Mouse (Mus musculus): Measurements from ENCODE around the gene Ripply3. TPM values are rescaled to one million over a fixed set of nuclear protein-coding genes. Genes with fewer than 3 reads are reported as not detected.
A peak's percentile ranks its signal among the peaks of the same experiment; 100 is the strongest.

The Ripply3 gene
- total and polyA plus RNA-seq, 3 experiments: 0.28 to 6.1 (median 1.3) TPM

DNA sequence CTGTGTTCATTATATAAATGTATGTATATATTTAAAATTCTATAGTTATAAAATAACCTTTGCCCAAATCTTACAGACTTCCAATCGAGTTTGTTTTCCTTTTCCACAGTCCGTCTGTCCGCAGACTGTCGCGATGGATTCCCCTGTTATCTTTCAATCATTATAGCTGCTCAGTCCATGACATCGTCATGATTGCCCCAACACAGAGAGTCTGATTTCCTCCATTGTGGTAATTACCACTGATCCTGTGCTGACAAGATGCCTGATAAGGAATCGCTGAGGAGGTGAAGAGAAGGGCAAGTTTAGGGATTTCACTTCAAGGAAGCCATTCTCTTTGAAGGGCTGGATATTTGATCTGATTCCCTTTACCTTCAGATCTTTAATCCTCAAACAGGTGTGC, 27.8 kb downstream of the Ripply3 start:
- no peak for TF ChIP-seq NRF1 (IDR thresholded peaks at IDR 0.05; ENCODE audit: low read depth, low read length)
- TF ChIP-seq ZNF384 (IDR thresholded peaks at IDR 0.05; ENCODE audit: low read depth, low read length): no peak
- TF ChIP-seq JUN (IDR thresholded peaks at IDR 0.05; ENCODE audit: insufficient read depth, low read depth, low read length): no peak
- no peak for TF ChIP-seq RCOR1 (conservative IDR thresholded peaks at IDR 0.05; ENCODE audit: low read depth, low read length)
- no peak for TF ChIP-seq POLR2AphosphoS2 (IDR thresholded peaks at IDR 0.05; ENCODE audit: low read depth, low read length)
- no peak for TF ChIP-seq USF1 (IDR thresholded peaks at IDR 0.05; ENCODE audit: low read depth, low read length)
- TF ChIP-seq JUND (conservative IDR thresholded peaks at IDR 0.05; ENCODE audit: low read depth, low read length): no peak
- TF ChIP-seq GABPA (IDR thresholded peaks at IDR 0.05; ENCODE audit: insufficient replicate concordance, low read depth, low read length): no peak
- Histone ChIP-seq H3K79me2 (replicated peaks; ENCODE audit: control insufficient read depth, extremely low read depth, insufficient read depth, poor library complexity, severe bottlenecking) (no peaks in the 10 kb centered on the region), H3K9me3 (replicated peaks; ENCODE audit: low read length) (no peaks in the 10 kb centered on the region), H3K27ac (ENCODE audit: insufficient read depth, low read depth) (no peak overlapping the region), H3K4me3 (replicated peaks in 1 of 3; ENCODE audit: low read depth in 2 of 3, low read length in 2 of 3, poor library complexity in 1 of 3) (no peak overlapping the region), H3K4me1 (ENCODE audit: control insufficient read depth in 1 of 2, insufficient read depth in 2 of 2) (peaks cover 12 to 37% of the 10 kb centered on the region in 2 experiments), H3K36me3 (replicated peaks in 1 of 2; ENCODE audit: control insufficient read depth in 1 of 2, insufficient read depth in 1 of 2, low read length in 1 of 2) (no peaks in the 10 kb centered on the region), H3K4me2 (ENCODE audit: insufficient read depth, low read depth, poor library complexity, severe bottlenecking) (no peak overlapping the region), H3K27me3 (replicated peaks) (no peaks in the 10 kb centered on the region), H3K9ac (ENCODE audit: insufficient read depth, low read depth) (no peak overlapping the region)
- dilution Hi-C loops (cut with MboI; ENCODE audit: extremely low pct_ligation_motif_present, extremely low pct_unique_long_range_greater_than_20kb, low sequenced_read_pairs) (no loop called here), in situ Hi-C loops (cut with MboI; ENCODE audit: low pct_ligation_motif_present, low pct_unique_long_range_greater_than_20kb, low sequenced_read_pairs) (no loop called here)
- no peak for DNase-seq (ENCODE audit: extremely low read depth)

DNA sequence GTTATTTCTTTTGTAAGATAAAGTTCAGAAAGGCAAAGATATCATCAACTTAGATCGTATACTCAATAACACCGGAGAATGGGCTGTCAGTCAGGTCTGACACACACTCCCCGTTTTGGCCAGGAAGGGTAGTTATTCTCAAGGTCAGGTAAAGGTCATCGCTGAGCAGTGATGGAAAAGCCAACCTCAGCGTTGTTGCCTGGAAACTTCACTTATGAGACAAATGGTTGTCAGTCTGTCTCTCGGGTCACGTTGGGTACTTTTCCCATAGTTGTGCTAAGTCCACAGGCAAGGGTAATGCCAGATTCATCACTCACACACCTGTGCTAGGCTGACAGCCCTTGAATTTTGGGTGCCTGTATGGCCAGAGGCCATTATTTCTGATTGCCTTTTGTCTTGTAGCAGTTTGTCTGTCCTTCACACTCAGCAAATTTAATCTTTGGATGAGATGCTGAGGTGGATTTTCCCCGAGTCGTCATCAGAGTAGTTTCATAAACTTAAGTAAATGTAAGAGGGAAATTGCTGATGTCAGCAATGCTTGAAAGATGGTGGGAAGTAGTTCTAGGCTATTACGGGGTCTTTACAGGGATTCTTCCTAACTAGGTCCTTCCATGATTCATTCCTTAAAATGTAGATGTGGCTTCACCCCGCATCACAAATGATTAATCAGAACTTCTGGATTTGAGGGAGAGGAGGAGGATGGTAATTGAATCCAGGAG, 28.7 kb downstream of the Ripply3 start:
- Histone ChIP-seq H3K79me2 (replicated peaks; ENCODE audit: control insufficient read depth, extremely low read depth, insufficient read depth, poor library complexity, severe bottlenecking) (no peaks in the 10 kb centered on the region), H3K36me3 (replicated peaks in 1 of 2; ENCODE audit: control insufficient read depth in 1 of 2, insufficient read depth in 1 of 2, low read length in 1 of 2) (no peaks in the 10 kb centered on the region), H3K4me3 (replicated peaks in 1 of 3; ENCODE audit: low read depth in 2 of 3, low read length in 2 of 3, poor library complexity in 1 of 3) (no peak overlapping the region), H3K9me3 (replicated peaks; ENCODE audit: low read length) (no peaks in the 10 kb centered on the region), H3K4me2 (ENCODE audit: insufficient read depth, low read depth, poor library complexity, severe bottlenecking) (no peak overlapping the region), H3K4me1 (ENCODE audit: control insufficient read depth in 1 of 2, insufficient read depth in 2 of 2) (peaks cover 13 to 44% of the 10 kb centered on the region in 2 experiments), H3K9ac (ENCODE audit: insufficient read depth, low read depth) (no peak overlapping the region), H3K27ac (ENCODE audit: insufficient read depth, low read depth) (no peak overlapping the region), H3K27me3 (replicated peaks) (no peaks in the 10 kb centered on the region)
- TF ChIP-seq JUN (IDR thresholded peaks at IDR 0.05; ENCODE audit: insufficient read depth, low read depth, low read length) (no peak), E2F4 (IDR thresholded peaks at IDR 0.05; ENCODE audit: insufficient replicate concordance, low read depth, low read length) (no peak), KAT2A (IDR thresholded peaks at IDR 0.05; ENCODE audit: insufficient replicate concordance, low read length) (no peak), CHD1 (IDR thresholded peaks at IDR 0.05; ENCODE audit: low read depth, low read length) (no peak), SIN3A (IDR thresholded peaks at IDR 0.05; ENCODE audit: low read length) (0 out of 2 replicates have a peak, but pooled peaks have one; percentile 19), SMC3 (IDR thresholded peaks at IDR 0.05; ENCODE audit: low read depth, low read length) (no peak), POLR2A (IDR thresholded peaks at IDR 0.05; ENCODE audit: low read depth, low read length) (no peak), ZC3H11A (IDR thresholded peaks at IDR 0.05; ENCODE audit: low read depth, low read length) (no peak), MAFK (IDR thresholded peaks at IDR 0.05; ENCODE audit: insufficient replicate concordance, low read length) (peak; percentile 99)
- in situ Hi-C loops (cut with MboI; ENCODE audit: low pct_ligation_motif_present, low pct_unique_long_range_greater_than_20kb, low sequenced_read_pairs): no loop called here
- DNase-seq (ENCODE audit: extremely low read depth): no peak
- dilution Hi-C loops (cut with MboI; ENCODE audit: extremely low pct_ligation_motif_present, extremely low pct_unique_long_range_greater_than_20kb, low sequenced_read_pairs): no loop called here

All from CH12.LX (cell line).